Mouse (Mus musculus) liver, postnatal 0 days (tissue): Measurements from ENCODE around the gene Hnrnpdl.

Source experiments
- CTCF ChIP-seq: sonication (generic); IDR thresholded peaks from 2 replicates; pipeline ENCODE4 v1.5.1; 2016; ENCODE audit warnings: antibody characterized with exemption, low read depth
- EP300 ChIP-seq: IDR thresholded peaks from 2 replicates; pipeline ENCODE4 v1.6.1; 2016; ENCODE audit warnings: antibody characterized with exemption, low read depth, mild to moderate bottlenecking

- TF ChIP-seq EP300 (no peak), CTCF (no peak)
Observed at GRCm38 (mm10) chr5:100024403-100024802, 15.1 kb downstream of the Hnrnpdl start.
